ENCODE assay signal across 1 mouse cellular context in the genomic region with DNA sequence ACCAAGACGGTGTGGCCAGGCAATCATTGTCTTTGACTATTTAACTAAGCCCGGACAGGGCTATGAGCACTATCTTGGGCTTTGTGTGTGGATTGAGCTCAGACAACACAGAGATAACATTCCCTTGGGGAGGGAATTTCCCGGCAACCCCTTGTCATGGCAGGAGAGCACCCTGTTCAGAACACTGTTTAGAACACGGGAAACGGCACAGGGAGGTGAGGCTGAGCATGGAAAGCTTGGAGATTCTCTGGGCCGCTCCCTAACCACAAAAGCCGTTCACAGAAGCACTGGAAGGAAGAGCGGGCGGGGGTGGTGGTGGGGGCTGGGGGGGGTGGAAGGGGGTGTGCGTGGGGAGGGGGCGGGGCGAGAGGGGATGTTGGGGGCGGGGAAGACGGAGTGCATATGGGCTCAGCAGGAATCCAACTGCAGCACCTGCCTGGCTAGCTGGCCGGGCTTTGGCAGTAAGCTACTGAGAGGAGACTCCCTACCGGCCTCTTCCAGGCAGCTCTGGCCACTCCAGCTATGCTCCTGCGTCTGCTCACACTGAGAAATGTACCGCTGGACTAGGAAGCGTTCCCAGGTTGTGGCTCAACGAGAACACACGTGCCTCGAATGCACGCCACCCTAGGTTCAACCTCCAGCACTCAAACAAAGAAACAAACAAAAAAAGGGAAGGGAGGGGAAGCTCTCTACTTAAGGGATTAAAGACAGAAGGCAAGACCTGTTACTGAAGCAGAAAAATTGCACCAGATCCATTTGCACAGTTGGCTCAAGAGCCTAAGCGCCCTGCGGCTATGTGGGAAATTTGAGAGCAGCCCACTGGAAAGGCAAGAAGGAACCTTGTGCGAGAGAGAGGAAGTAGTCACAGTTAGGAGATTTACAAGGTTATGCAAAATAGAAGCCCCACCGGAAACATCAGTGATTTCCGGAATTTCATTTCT.
TF ChIP-seq lines count a peak whose summit lies in the region.

No protein-coding gene starts in this region.

TF ChIP-seq in ES-E14, 5 proteins besides CTCF, POLR2A, EP300 and RAD21:
- TF ChIP-seq ZC3H11A (IDR thresholded peaks at IDR 0.05; ENCODE audit: borderline replicate concordance, low read depth, low read length) = no peak
- no peak for TF ChIP-seq ZNF384 (IDR thresholded peaks at IDR 0.05; ENCODE audit: low read depth, low read length)
- no peak for TF ChIP-seq HCFC1 (IDR thresholded peaks at IDR 0.05; ENCODE audit: borderline replicate concordance, insufficient read depth, low read length)
- no peak for TF ChIP-seq MAFK (IDR thresholded peaks at IDR 0.05; ENCODE audit: insufficient read depth, low read depth, low read length)
- TF ChIP-seq CHD2 (IDR thresholded peaks at IDR 0.05; ENCODE audit: low read depth, low read length) = no peak
TF ChIP-seq in ES-E14: peak in this region for 0.
